Mouse (Mus musculus) myocyte (in vitro differentiated cells): ENCODE measurements around the gene Syt8. TPM values are rescaled to one million over a fixed set of nuclear protein-coding genes. Genes with fewer than 3 reads are reported as not detected.

Experiments
- H3K27me3 ChIP-seq: one replicate; pipeline ENCODE4 v1.6.1; 2011; ENCODE audit not compliant: control insufficient read depth, insufficient read depth, insufficient read length
- H3K36me3 ChIP-seq: one replicate; pipeline ENCODE4 v1.6.1; 2011; ENCODE audit not compliant: control insufficient read depth, insufficient read depth
- H3K4me2 ChIP-seq: one replicate; pipeline ENCODE4 v1.6.1; 2011; ENCODE audit warnings: low read depth, control low read depth
- H3K4me3 ChIP-seq: one replicate; pipeline ENCODE4 v1.5.1; 2011; ENCODE audit warnings: mild to moderate bottlenecking, control low read depth, moderate library complexity
- H3K79me2 ChIP-seq: one replicate; pipeline ENCODE4 v1.6.1; 2011; ENCODE audit not compliant: control insufficient read depth, insufficient read depth
- H3ac ChIP-seq: one replicate; pipeline ENCODE4 v1.6.1; 2011; ENCODE audit not compliant: control insufficient read depth, insufficient read length
- CEBPB ChIP-seq: IDR thresholded peaks from 2 replicates; pipeline ENCODE4 v1.6.1; 2011; ENCODE audit warnings: mild to moderate bottlenecking, moderate library complexity; ENCODE audit not compliant: poor library complexity, insufficient read depth, severe bottlenecking
- E2F4 ChIP-seq: IDR thresholded peaks from one replicate; pipeline ENCODE4 v1.6.1; 2011; ENCODE audit warnings: mild to moderate bottlenecking, control low read depth, moderate library complexity; ENCODE audit not compliant: insufficient read depth
- MAX ChIP-seq: IDR thresholded peaks from one replicate; pipeline ENCODE4 v1.6.1; 2011; ENCODE audit warnings: low read depth, mild to moderate bottlenecking, control low read depth
- MYOD1 ChIP-seq, 3 experiments: IDR thresholded peaks; one replicate each; pipeline ENCODE4 v1.6.1; 2011; ENCODE audit warnings: control low read depth in 2 of 3, low read depth in 2 of 3, mild to moderate bottlenecking in 2 of 3, moderate library complexity in 1 of 3; ENCODE audit not compliant: insufficient read length in 2 of 3, control insufficient read depth in 1 of 3
- MYOG ChIP-seq, 3 experiments: IDR thresholded peaks; one replicate each; pipeline ENCODE4 v1.6.1; 2011; ENCODE audit warnings: control low read depth in 2 of 3, low read depth in 2 of 3, mild to moderate bottlenecking in 2 of 3; ENCODE audit not compliant: insufficient read length in 2 of 3, control insufficient read depth in 1 of 3, insufficient read depth in 1 of 3
- POLR2A ChIP-seq: IDR thresholded peaks from one replicate; pipeline ENCODE4 v1.6.1; 2011; ENCODE audit warnings: low read depth, mild to moderate bottlenecking, control low read depth, moderate library complexity; ENCODE audit not compliant: insufficient read length
- POLR2AphosphoS2 ChIP-seq: IDR thresholded peaks from one replicate; pipeline ENCODE4 v1.6.1; 2011; ENCODE audit warnings: low read depth, control low read depth; ENCODE audit not compliant: insufficient read length
- REST ChIP-seq: IDR thresholded peaks from one replicate; pipeline ENCODE4 v1.6.1; 2011; ENCODE audit warnings: mild to moderate bottlenecking, control low read depth, moderate library complexity; ENCODE audit not compliant: insufficient read depth, insufficient read length
- SRF ChIP-seq: IDR thresholded peaks from one replicate; pipeline ENCODE4 v1.6.1; 2011; ENCODE audit warnings: low read depth; ENCODE audit not compliant: control insufficient read depth, insufficient read length
- TCF12 ChIP-seq: IDR thresholded peaks from one replicate; pipeline ENCODE4 v1.6.1; 2011; ENCODE audit warnings: mild to moderate bottlenecking, control low read depth; ENCODE audit not compliant: poor library complexity, insufficient read depth, severe bottlenecking
- TCF3 ChIP-seq: IDR thresholded peaks from one replicate; pipeline ENCODE4 v1.6.1; 2011; ENCODE audit warnings: low read depth, control low read depth; ENCODE audit not compliant: insufficient read length
- USF1 ChIP-seq: IDR thresholded peaks from one replicate; pipeline ENCODE4 v1.6.1; 2011; ENCODE audit warnings: low read depth, mild to moderate bottlenecking, control low read depth, moderate library complexity
- polyA plus RNA-seq: library from polyadenylated mRNA; unstranded; fragments of >200 nt; fragmentation: generic; extraction: Trizol; gene quantifications from one replicate; pipeline ENCODE4 v1.2.1, GENCODE M21; 2012; ENCODE audit warnings: missing spikeins

The Syt8 gene
- polyA plus RNA-seq, 1 experiment: 14.5 TPM

DNA sequence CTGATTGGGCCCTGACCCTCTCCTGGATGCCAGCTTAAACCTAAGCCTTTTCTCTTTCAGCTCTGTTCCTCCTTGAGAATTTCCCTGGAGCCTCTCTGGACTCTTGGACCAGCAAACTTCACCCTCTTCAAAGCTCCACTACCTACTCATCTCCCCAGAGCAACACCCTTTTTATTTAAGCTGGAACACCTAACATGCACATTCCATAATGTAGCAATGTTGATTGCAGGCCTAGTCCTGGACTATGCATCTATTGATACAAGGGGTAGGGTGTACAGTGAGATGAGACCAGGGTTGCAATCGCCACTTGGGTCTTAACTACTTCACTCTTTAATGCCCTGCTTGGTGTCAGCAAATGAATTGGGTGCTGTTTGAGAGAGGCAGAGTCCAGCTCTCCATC, 46.5 kb upstream of the Syt8 start:
- Histone ChIP-seq H3K36me3 (peaks cover 18% of the 10 kb centered on the region), H3K4me3 (peak overlapping the region; percentile 94), H3K79me2 (peaks cover 35% of the 10 kb centered on the region), H3K4me2 (peak overlapping the region; percentile 46), H3ac (peak overlapping the region; percentile 67), H3K27me3 (no peaks in the 10 kb centered on the region)
- TF ChIP-seq MYOG (IDR thresholded peaks at IDR 0.05; ENCODE audit: control insufficient read depth in 1 of 3, insufficient read depth in 1 of 3, insufficient read length in 2 of 3, low read depth in 2 of 3): no peak
- TF ChIP-seq TCF12: no peak
- TF ChIP-seq MAX: no peak
- no peak for TF ChIP-seq SRF
- no peak for TF ChIP-seq USF1
- TF ChIP-seq MYOD1 (IDR thresholded peaks at IDR 0.05; ENCODE audit: control insufficient read depth in 1 of 3, insufficient read length in 2 of 3, low read depth in 2 of 3): no peak
- no peak for TF ChIP-seq TCF3
- TF ChIP-seq POLR2A: no peak
- TF ChIP-seq CEBPB: no peak
- no peak for TF ChIP-seq REST
- no peak for TF ChIP-seq E2F4
- no peak for TF ChIP-seq POLR2AphosphoS2

DNA sequence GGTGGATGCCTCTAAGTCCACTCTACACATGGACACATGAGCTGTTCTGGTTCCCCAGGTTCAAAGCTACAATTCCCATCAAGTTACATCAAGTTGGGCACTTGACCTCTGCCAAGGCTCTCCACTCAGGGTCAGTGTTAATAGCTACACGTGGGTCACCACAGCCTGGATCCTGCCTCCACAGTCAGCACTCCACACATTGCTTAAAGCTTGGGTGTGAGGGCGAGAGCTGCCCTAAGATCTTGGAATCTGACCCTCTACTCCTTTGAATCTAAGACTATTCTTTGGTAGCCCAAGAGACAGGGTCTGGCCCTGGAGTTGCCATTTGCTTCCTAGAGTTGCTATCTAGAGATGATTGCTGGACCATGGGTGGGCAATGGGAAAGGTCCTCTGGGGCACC, 45.9 kb upstream of the Syt8 start:
- Histone ChIP-seq H3K79me2 (peaks cover 35% of the 10 kb centered on the region), H3K4me2 (no peak overlapping the region), H3K4me3 (no peak overlapping the region), H3K36me3 (peaks cover 12% of the 10 kb centered on the region), H3ac (no peak overlapping the region), H3K27me3 (no peaks in the 10 kb centered on the region)
- no peak for TF ChIP-seq MYOG (IDR thresholded peaks at IDR 0.05; ENCODE audit: control insufficient read depth in 1 of 3, insufficient read depth in 1 of 3, insufficient read length in 2 of 3, low read depth in 2 of 3)
- TF ChIP-seq POLR2AphosphoS2: no peak
- no peak for TF ChIP-seq SRF
- TF ChIP-seq MYOD1 (IDR thresholded peaks at IDR 0.05; ENCODE audit: control insufficient read depth in 1 of 3, insufficient read length in 2 of 3, low read depth in 2 of 3): no peak
- TF ChIP-seq TCF12: no peak
- TF ChIP-seq E2F4: no peak
- TF ChIP-seq POLR2A: no peak
- no peak for TF ChIP-seq USF1
- no peak for TF ChIP-seq TCF3
- TF ChIP-seq CEBPB: no peak
- no peak for TF ChIP-seq MAX
- no peak for TF ChIP-seq REST

DNA sequence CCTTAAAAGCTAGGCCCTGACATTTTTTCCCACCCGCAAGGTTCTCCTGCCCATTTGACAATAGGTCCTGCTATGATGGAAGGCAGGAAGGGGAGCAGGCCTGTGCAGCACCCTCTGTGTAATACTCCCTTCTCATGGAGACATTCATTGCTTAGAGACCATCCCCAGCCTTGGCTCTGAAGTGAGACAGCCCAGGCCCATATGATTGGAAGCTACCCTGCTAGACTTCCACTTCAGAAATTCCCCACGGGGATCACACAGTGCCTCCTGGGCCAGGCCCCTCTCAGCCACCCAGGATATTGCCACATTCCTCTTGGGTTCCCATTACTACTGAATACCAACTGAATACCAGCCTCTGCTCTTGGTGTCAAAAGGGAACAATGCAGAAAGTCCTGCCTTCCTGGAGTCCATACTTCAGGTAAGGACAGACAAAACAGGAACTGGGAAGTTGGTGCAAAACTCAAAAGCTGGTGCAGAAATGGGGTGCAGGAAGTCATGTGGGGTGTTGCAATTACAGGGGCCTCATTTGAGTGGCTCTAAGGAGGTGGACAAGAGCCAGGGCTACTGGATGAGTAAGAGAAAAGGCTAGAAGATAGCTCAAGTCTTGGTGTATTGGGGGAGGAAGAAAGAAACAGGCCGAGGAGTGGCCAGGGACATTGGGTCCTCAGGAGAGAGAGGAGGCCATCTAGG, 44.5 kb upstream of the Syt8 start:
- Histone ChIP-seq H3K79me2 (peaks cover 25% of the 10 kb centered on the region), H3K27me3 (no peaks in the 10 kb centered on the region), H3K36me3 (peaks cover 2% of the 10 kb centered on the region), H3ac (no peak overlapping the region), H3K4me2 (no peak overlapping the region), H3K4me3 (no peak overlapping the region)
- TF ChIP-seq TCF12 (no peak), USF1 (no peak), MAX (no peak)

- Histone ChIP-seq H3K4me2 (no peak overlapping the region), H3K4me3 (no peak overlapping the region), H3K79me2 (peaks cover 15% of the 10 kb centered on the region), H3K36me3 (no peaks in the 10 kb centered on the region), H3K27me3 (no peaks in the 10 kb centered on the region), H3ac (no peak overlapping the region)
- TF ChIP-seq TCF3: no peak
- no peak for TF ChIP-seq E2F4
- no peak for TF ChIP-seq TCF12
- no peak for TF ChIP-seq POLR2A
- TF ChIP-seq POLR2AphosphoS2: no peak
- TF ChIP-seq MYOD1 (IDR thresholded peaks at IDR 0.05; ENCODE audit: control insufficient read depth in 1 of 3, insufficient read length in 2 of 3, low read depth in 2 of 3): no peak
- no peak for TF ChIP-seq SRF
- no peak for TF ChIP-seq USF1
- TF ChIP-seq REST: no peak
- TF ChIP-seq MYOG (IDR thresholded peaks at IDR 0.05; ENCODE audit: control insufficient read depth in 1 of 3, insufficient read depth in 1 of 3, insufficient read length in 2 of 3, low read depth in 2 of 3): no peak
- no peak for TF ChIP-seq MAX
- no peak for TF ChIP-seq CEBPB
Observed at GRCm38 (mm10) chr7:142391108-142391507, 43.5 kb upstream of the Syt8 start.

- Histone ChIP-seq H3K4me3 (no peak overlapping the region), H3K36me3 (no peaks in the 10 kb centered on the region), H3K27me3 (no peaks in the 10 kb centered on the region), H3K79me2 (peaks cover 10% of the 10 kb centered on the region), H3K4me2 (no peak overlapping the region), H3ac (no peak overlapping the region)
- TF ChIP-seq MAX (no peak), MYOD1 (IDR thresholded peaks at IDR 0.05; ENCODE audit: control insufficient read depth in 1 of 3, insufficient read length in 2 of 3, low read depth in 2 of 3) (peak in 1 of 3 experiments; percentile 54), USF1 (no peak), SRF (no peak), CEBPB (no peak), REST (no peak), E2F4 (no peak), POLR2A (no peak), MYOG (IDR thresholded peaks at IDR 0.05; ENCODE audit: control insufficient read depth in 1 of 3, insufficient read depth in 1 of 3, insufficient read length in 2 of 3, low read depth in 2 of 3) (no peak)
Observed at GRCm38 (mm10) chr7:142391609-142392008, 43.0 kb upstream of the Syt8 start.
